In the genomic region with DNA sequence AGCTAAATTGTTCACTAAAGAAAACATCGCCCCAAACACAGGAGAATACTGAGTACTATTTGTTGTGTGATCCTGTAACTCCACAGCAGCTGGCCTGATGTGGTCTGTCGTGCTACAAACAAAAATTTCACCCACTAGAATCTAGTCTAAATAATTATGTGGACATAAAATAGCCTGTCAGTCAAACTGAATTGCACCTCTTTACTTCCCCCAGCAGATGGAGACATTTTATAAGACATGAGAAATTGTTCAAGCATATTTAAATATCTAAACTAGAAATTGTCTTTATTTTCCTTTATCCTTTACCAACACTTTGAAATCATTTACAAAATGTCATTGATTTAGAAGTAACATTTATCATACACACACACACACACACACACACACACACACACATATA, we compare ENCODE assay signal across 10 mouse cellular contexts. TPM values are rescaled to one million over a fixed set of nuclear protein-coding genes. Genes with fewer than 3 reads are reported as not detected.
DNase-seq lines count a peak whose midpoint lies in the region; ATAC-seq and TF ChIP-seq lines count a peak whose summit lies in the region.
"Had no signal": no experiment of that assay in that cellular context is flagged by ENCODE, and none has a peak within 500 bp of the region (broad histone marks: within the 10 kb centered on the region; RNA-seq: fewer than 3 reads in every experiment).

No protein-coding gene starts in this region.

- H3K27me3 ChIP-seq in intestine, postnatal 0 days (replicated peaks; ENCODE audit: control insufficient read depth, insufficient read depth, low read length) = no peaks in the 10 kb centered on the region
- no peaks in the 10 kb centered on the region for H3K27me3 ChIP-seq in intestine, embryonic 15.5 days (replicated peaks)
- no peaks in the 10 kb centered on the region for H3K27me3 ChIP-seq in E14TG2a.4 (ENCODE audit: insufficient read depth, low read length)
- no peaks in the 10 kb centered on the region for H3K27me3 ChIP-seq in thymus, adult 2 months (ENCODE audit: control insufficient read depth, insufficient read depth, low read length)
- H3K27me3 ChIP-seq: embryonic facial prominence, embryonic 13.5 days had no signal

- H3K4me2 ChIP-seq in intestine, postnatal 0 days (replicated peaks; ENCODE audit: low read depth) = no peak overlapping the region
- no peak overlapping the region for H3K4me2 ChIP-seq in intestine, embryonic 15.5 days (replicated peaks)
- H3K4me2 ChIP-seq: embryonic facial prominence, embryonic 13.5 days had no signal

- DNase-seq in A20 (ENCODE audit: low read depth, low spot score) = peak; percentile 33
- peak; percentile 1 for DNase-seq in embryo, embryonic 9.5 days (ENCODE audit: extremely low spot score)
- no peak for DNase-seq in thymus, adult 2 months
- DNase-seq: adrenal gland, postnatal 25 days; kidney, adult 8-10 months had no signal

- peak; percentile 58 for TF ChIP-seq CTCF in intestine, postnatal 0 days (IDR thresholded peaks at IDR 0.05; ENCODE audit: low read depth)
- peak; percentile 32; the same call in 1 of the 2 replicates for TF ChIP-seq CTCF in E14TG2a.4 (conservative IDR thresholded peaks at IDR 0.05; ENCODE audit: low read length)
- no peak for TF ChIP-seq CTCF in thymus, adult 2 months (IDR thresholded peaks at IDR 0.05; ENCODE audit: borderline replicate concordance, control insufficient read depth, extremely low read depth, insufficient read depth, low read length, poor library complexity)

- H3K27ac ChIP-seq in intestine, postnatal 0 days (ENCODE audit: low read depth, low read length) = no peak overlapping the region
- H3K27ac ChIP-seq in intestine, embryonic 15.5 days = no peak overlapping the region
- no peak overlapping the region for H3K27ac ChIP-seq in thymus, adult 2 months (ENCODE audit: control insufficient read depth, insufficient read depth, low read length)
- H3K27ac ChIP-seq: embryonic facial prominence, embryonic 13.5 days had no signal

- H3K4me3 ChIP-seq in intestine, postnatal 0 days (ENCODE audit: low read depth, low read length) = no peak overlapping the region
- no peak overlapping the region for H3K4me3 ChIP-seq in intestine, embryonic 15.5 days (replicated peaks)
- no peak overlapping the region for H3K4me3 ChIP-seq in E14TG2a.4 (replicated peaks; ENCODE audit: low read length)
- no peak overlapping the region for H3K4me3 ChIP-seq in thymus, adult 2 months (ENCODE audit: control insufficient read depth, insufficient read depth, low read length)
- H3K4me3 ChIP-seq: embryonic facial prominence, embryonic 13.5 days had no signal

- WGBS in intestine, postnatal 0 days = 26% methylated on average over 2 of the region's 2 CpGs
- 23% methylated on average over 2 of the region's 2 CpGs for WGBS in intestine, embryonic 15.5 days
- 60% methylated on average over 2 of the region's 2 CpGs for WGBS in thymus, adult 2 months

- no peak for ATAC-seq in intestine, postnatal 0 days
- ATAC-seq in intestine, embryonic 15.5 days = no peak
- no peak for ATAC-seq in megakaryocyte, adult 5-6 weeks (ENCODE audit: poor library complexity, severe bottlenecking)

- TF ChIP-seq POLR2A in thymus, adult 2 months (IDR thresholded peaks at IDR 0.05; ENCODE audit: control insufficient read depth, extremely low read depth, insufficient read depth, low read length, poor library complexity) = no peak

- H3K36me3 ChIP-seq in intestine, postnatal 0 days (ENCODE audit: control insufficient read depth, insufficient read depth) = no peaks in the 10 kb centered on the region
- no peaks in the 10 kb centered on the region for H3K36me3 ChIP-seq in intestine, embryonic 15.5 days
- no peaks in the 10 kb centered on the region for H3K36me3 ChIP-seq in E14TG2a.4 (ENCODE audit: insufficient read depth, low read length)
- no peaks in the 10 kb centered on the region for H3K36me3 ChIP-seq in thymus, adult 2 months (ENCODE audit: control insufficient read depth, insufficient read depth, low read length)
- H3K36me3 ChIP-seq: embryonic facial prominence, embryonic 13.5 days had no signal

- no peaks in the 10 kb centered on the region for H3K9me3 ChIP-seq in intestine, postnatal 0 days (ENCODE audit: control insufficient read depth)
- no peaks in the 10 kb centered on the region for H3K9me3 ChIP-seq in intestine, embryonic 15.5 days
- H3K9me3 ChIP-seq in E14TG2a.4 (ENCODE audit: low read length) = peaks cover 12% of the 10 kb centered on the region; the same call in 1 of the 2 replicates
- H3K9me3 ChIP-seq: embryonic facial prominence, embryonic 13.5 days had no signal

- H3K9ac ChIP-seq in intestine, postnatal 0 days (ENCODE audit: low read depth, low read length) = no peak overlapping the region
- no peak overlapping the region for H3K9ac ChIP-seq in intestine, embryonic 15.5 days
- H3K9ac ChIP-seq: embryonic facial prominence, embryonic 13.5 days had no signal

- H3K4me1 ChIP-seq in intestine, postnatal 0 days (replicated peaks; ENCODE audit: control insufficient read depth, insufficient read depth, low read length) = no peaks in the 10 kb centered on the region
- no peaks in the 10 kb centered on the region for H3K4me1 ChIP-seq in intestine, embryonic 15.5 days (replicated peaks)
- no peaks in the 10 kb centered on the region for H3K4me1 ChIP-seq in E14TG2a.4 (replicated peaks; ENCODE audit: low read depth, low read length)
- no peaks in the 10 kb centered on the region for H3K4me1 ChIP-seq in thymus, adult 2 months (replicated peaks; ENCODE audit: control insufficient read depth, insufficient read depth, low read length)
- H3K4me1 ChIP-seq: embryonic facial prominence, embryonic 13.5 days had no signal

RNA-seq across cellular contexts. Expression of a gene that starts 38.4 kb away (rescaled TPM):
- polyA plus RNA-seq in intestine, postnatal 0 days (2015; fragmentation: Nextera tagmentation; extraction: Ambion mirVana) = 2.3 and 2.4 TPM in 2 replicates
- polyA plus RNA-seq in intestine, embryonic 15.5 days (2015; fragmentation: Nextera tagmentation; extraction: Ambion mirVana) = 3.7 TPM in 2 replicates
- 2.9 and 3.8 TPM in 2 replicates for polyA plus RNA-seq in thymus, adult 2 months (2012; rRNA removed)
- total RNA-seq in megakaryocyte, adult 5-6 weeks (2015) = not detected in 2 replicates
- not detected in 2 replicates for total RNA-seq in megakaryocyte, adult 5-6 weeks (2017)
